Mouse (Mus musculus) heart, adult 2 months (tissue): ENCODE results near the gene Gm29797. TPM values are rescaled to one million over a fixed set of nuclear protein-coding genes. Genes with fewer than 3 reads are reported as not detected.
A peak's percentile ranks its signal among the peaks of the same experiment; 100 is the strongest.

Experiments
- DNase-seq, 2 experiments: peaks; one replicate each; pipeline ENCODE4 v3.0.0; 2021
- H3K27ac ChIP-seq: fragments of 200-600 bp; 2 replicates; pipeline ENCODE4 v1.8.1; 2022
- H3K27me3 ChIP-seq: fragments of 200-500 bp; 2 replicates; pipeline ENCODE4 v1.6.1; 2012; ENCODE audit warnings: mild to moderate bottlenecking, low read length, inconsistent platforms, mixed read lengths; ENCODE audit not compliant: control insufficient read depth, insufficient read depth
- H3K36me3 ChIP-seq: fragments of 200-500 bp; 2 replicates; pipeline ENCODE4 v1.6.1; 2012; ENCODE audit warnings: low read length, inconsistent platforms; ENCODE audit not compliant: control insufficient read depth, insufficient read depth
- H3K4me1 ChIP-seq: fragments of 200-500 bp; 2 replicates; pipeline ENCODE4 v1.6.1; 2011; ENCODE audit warnings: low read length; ENCODE audit not compliant: control insufficient read depth, insufficient read depth
- H3K4me3 ChIP-seq: fragments of 200-600 bp; 2 replicates; pipeline ENCODE4 v1.8.1; 2022
- H3K79me2 ChIP-seq: fragments of 200-500 bp; replicated peaks from 2 replicates; pipeline ENCODE4 v1.6.1; 2012; ENCODE audit warnings: mild to moderate bottlenecking, inconsistent platforms, low read length, moderate library complexity, mixed read lengths; ENCODE audit not compliant: control insufficient read depth, insufficient read depth
- H3K9ac ChIP-seq: fragments of 200-500 bp; 2 replicates; pipeline ENCODE4 v1.6.1; 2012; ENCODE audit warnings: low read depth, mild to moderate bottlenecking, control low read depth, inconsistent platforms, low read length, mixed read lengths
- CTCF ChIP-seq: fragments of 200-600 bp; IDR thresholded peaks from 2 replicates; pipeline ENCODE4 v1.8.1; 2022; ENCODE audit warnings: antibody characterized with exemption, mild to moderate bottlenecking, moderate library complexity
- EP300 ChIP-seq: fragments of 200-500 bp; IDR thresholded peaks from 2 replicates; pipeline ENCODE4 v1.6.1; 2011; ENCODE audit warnings: low read depth, low read length, control low read depth; ENCODE audit not compliant: insufficient read depth
- POLR2A ChIP-seq: fragments of 200-500 bp; IDR thresholded peaks from 2 replicates; pipeline ENCODE4 v1.6.1; 2011; ENCODE audit warnings: mild to moderate bottlenecking, low read depth, low read length, control low read depth; ENCODE audit not compliant: insufficient read depth
- WGBS: fragments of 180-500 bp; shearing (Covaris S2); methylation state at CpG from one replicate; pipeline ENCODE4 v1.1.7; 2018; 5-methylcytosine and 5-hydroxymethylcytosine counted together
- intact Hi-C: fragments of 180-260 bp; cut with DNase I; formaldehyde crosslinking; loops from one replicate; pipeline ENCODE4 v1.15.1; 2025
- polyA plus RNA-seq: library from polyadenylated mRNA; depleted of rRNA; stranded (reverse); fragments of >200 nt; gene quantifications from 2 replicates; pipeline ENCODE4 v1.2.3, GENCODE M21; 2012
- total RNA-seq, 2 experiments: library from RNA; stranded (reverse); gene quantifications; 2 replicates each; pipeline ENCODE4 v1.2.3; 2021

Gm29797 gene
- total and polyA plus RNA-seq, 3 experiments: 0.21 TPM; not detected in 2

- Histone ChIP-seq H3K4me3 (no peak overlapping the region), H3K79me2 (0 out of 2 replicates have a peak, but pooled peaks cover 1% of the 10 kb centered on the region), H3K27ac (no peak overlapping the region), H3K27me3 (no peaks in the 10 kb centered on the region), H3K4me1 (no peaks in the 10 kb centered on the region), H3K9ac (no peak overlapping the region), H3K36me3 (no peaks in the 10 kb centered on the region)
- DNase-seq: no peak
- intact Hi-C loops: loop anchor here (5.0 kb wide), 1 partner anchor 38 kb away; the partner anchor contains the start of gene Tcea2
- TF ChIP-seq CTCF (peak; percentile 85), POLR2A (no peak), EP300 (0 out of 2 replicates have a peak, but pooled peaks have one; percentile 37)
- 90% methylated on average over 2 of the region's 2 CpGs for WGBS
Measured at GRCm38 (mm10) chr2:181644361-181644760, 12.5 kb upstream of the Gm29797 start.

DNA sequence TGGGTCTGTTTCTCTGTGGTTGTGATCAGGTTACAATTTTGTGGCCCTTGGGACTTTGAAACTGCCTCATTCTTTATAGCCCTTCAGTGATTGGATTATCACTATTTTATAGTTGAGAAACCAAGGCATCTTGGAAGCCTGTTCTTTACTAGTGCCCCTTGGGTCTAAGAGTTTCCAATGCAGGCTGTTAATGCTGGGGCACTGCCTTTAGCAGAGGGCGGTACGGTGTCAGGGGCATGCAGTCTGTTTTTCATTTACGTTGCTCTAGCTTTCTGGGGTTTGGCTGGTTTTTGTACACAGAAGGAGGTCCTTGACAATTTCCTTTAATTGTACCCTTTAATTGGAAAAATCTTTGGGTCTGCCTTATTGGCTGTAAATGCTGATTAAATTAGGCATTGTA lies 11.2 kb upstream of the Gm29797 start:
- no peak for DNase-seq
- Histone ChIP-seq H3K4me1 (no peaks in the 10 kb centered on the region), H3K9ac (no peak overlapping the region), H3K36me3 (no peaks in the 10 kb centered on the region), H3K27ac (no peak overlapping the region), H3K4me3 (no peak overlapping the region), H3K79me2 (0 out of 2 replicates have a peak, but pooled peaks cover 1% of the 10 kb centered on the region), H3K27me3 (no peaks in the 10 kb centered on the region)
- 94% methylated on average over 3 of the region's 3 CpGs for WGBS
- intact Hi-C loops: no loop called here
- TF ChIP-seq EP300: no peak
- TF ChIP-seq POLR2A: no peak
- TF ChIP-seq CTCF: no peak

- Histone ChIP-seq H3K4me1 (no peaks in the 10 kb centered on the region), H3K27me3 (no peaks in the 10 kb centered on the region), H3K36me3 (no peaks in the 10 kb centered on the region), H3K4me3 (no peak overlapping the region), H3K9ac (no peak overlapping the region), H3K27ac (no peak overlapping the region), H3K79me2 (0 out of 2 replicates have a peak, but pooled peaks cover 1% of the 10 kb centered on the region)
- intact Hi-C loops: no loop called here
- TF ChIP-seq POLR2A (no peak), CTCF (no peak), EP300 (no peak)
- DNase-seq: no peak
- 89% methylated on average over 6 of the region's 6 CpGs for WGBS
Measured at GRCm38 (mm10) chr2:181646626-181647472, 10.0 kb upstream of the Gm29797 start.

GRCm38 (mm10) chr2:181648926-181649325 lies 7.9 kb upstream of the Gm29797 start:
- H3K9ac ChIP-seq: no peak overlapping the region
- no peaks in the 10 kb centered on the region for H3K27me3 ChIP-seq
- H3K4me3 ChIP-seq: no peak overlapping the region
- no peak for TF ChIP-seq CTCF
- TF ChIP-seq POLR2A: no peak
- no peak for TF ChIP-seq EP300
- no peak overlapping the region for H3K27ac ChIP-seq
- 0 out of 2 replicates have a peak, but pooled peaks cover 1% of the 10 kb centered on the region for H3K79me2 ChIP-seq
- intact Hi-C loops: no loop called here
- H3K4me1 ChIP-seq: no peaks in the 10 kb centered on the region
- DNase-seq: no peak
- no peaks in the 10 kb centered on the region for H3K36me3 ChIP-seq
- WGBS: 88% methylated on average over 10 of the region's 10 CpGs

DNA sequence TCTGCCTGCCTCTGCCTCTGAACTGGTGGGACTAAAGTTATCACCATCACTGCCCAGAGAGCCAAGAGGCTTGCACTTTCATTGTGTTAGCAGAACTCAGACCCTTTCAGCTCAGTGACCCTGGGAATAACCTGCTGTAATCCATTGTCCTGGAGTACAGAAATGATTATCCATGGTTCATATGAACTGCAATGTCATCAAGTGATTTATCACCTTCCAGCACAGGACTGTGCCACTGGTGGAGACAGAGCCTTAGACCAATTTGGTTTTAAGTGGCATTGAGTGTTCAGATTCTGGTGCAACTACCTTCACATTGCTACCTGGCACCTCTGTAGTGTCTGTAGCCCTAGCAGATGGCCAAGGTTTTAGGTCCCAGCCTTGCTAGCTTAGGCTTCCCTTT lies 3.8 kb upstream of the Gm29797 start:
- intact Hi-C loops: no loop called here

DNA sequence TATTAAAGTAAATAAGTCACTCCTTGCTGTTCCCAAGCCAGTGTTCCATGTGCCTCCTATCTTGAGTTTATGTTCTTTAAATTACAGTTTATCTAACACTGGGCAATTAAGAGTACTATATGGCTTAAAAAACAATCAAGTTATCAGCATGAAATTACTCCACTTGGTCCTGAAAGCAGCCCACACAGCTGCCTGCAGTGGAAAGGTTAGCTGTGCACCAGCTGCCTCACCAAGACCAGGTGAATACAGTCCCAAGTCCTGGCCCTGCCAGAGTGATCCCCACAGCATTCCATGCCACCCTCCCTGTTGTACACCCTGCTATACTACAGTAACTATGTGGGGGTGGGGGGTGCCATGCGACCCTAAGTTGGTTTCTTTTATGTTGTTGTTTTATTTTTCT lies 3.3 kb upstream of the Gm29797 start:
- Histone ChIP-seq H3K27ac (no peak overlapping the region), H3K36me3 (peaks cover 2% of the 10 kb centered on the region; the same call in 1 of the 2 replicates), H3K9ac (no peak overlapping the region), H3K79me2 (no peaks in the 10 kb centered on the region), H3K27me3 (no peaks in the 10 kb centered on the region), H3K4me3 (no peak overlapping the region), H3K4me1 (no peaks in the 10 kb centered on the region)
- WGBS: 90% methylated on average over 1 of the region's 1 CpGs
- intact Hi-C loops: no loop called here
- no peak for DNase-seq
- TF ChIP-seq EP300 (no peak), CTCF (no peak), POLR2A (no peak)

More for the DNA sequence above, 3.8 kb upstream of the Gm29797 start:
- Histone ChIP-seq H3K27me3 (no peaks in the 10 kb centered on the region), H3K27ac (no peak overlapping the region), H3K4me3 (no peak overlapping the region), H3K4me1 (no peaks in the 10 kb centered on the region), H3K79me2 (no peaks in the 10 kb centered on the region), H3K36me3 (peaks cover 2% of the 10 kb centered on the region; the same call in 1 of the 2 replicates), H3K9ac (no peak overlapping the region)
- TF ChIP-seq CTCF (no peak), POLR2A (no peak), EP300 (no peak)
- no peak for DNase-seq
